Mouse (Mus musculus) heart, adult 9 months (tissue): ENCODE data around the gene Ostf1.

Experiments used
- DNase-seq, 2 experiments: peaks; one replicate each; pipeline ENCODE4 v3.0.0; 2022; ENCODE audit warnings: low spot score in 2 of 2

Gene Ostf1

GRCm38 (mm10) chr19:18568828-18569430 lies 62.7 kb downstream of the Ostf1 start:
- no peak for DNase-seq

GRCm38 (mm10) chr19:18567936-18568827 lies 63.4 kb downstream of the Ostf1 start:
- no peak for DNase-seq

GRCm38 (mm10) chr19:18567501-18567900 lies 64.1 kb downstream of the Ostf1 start:
- no peak for DNase-seq

- DNase-seq: no peak
Observed at GRCm38 (mm10) chr19:18557708-18558107, 73.9 kb downstream of the Ostf1 start.

DNA sequence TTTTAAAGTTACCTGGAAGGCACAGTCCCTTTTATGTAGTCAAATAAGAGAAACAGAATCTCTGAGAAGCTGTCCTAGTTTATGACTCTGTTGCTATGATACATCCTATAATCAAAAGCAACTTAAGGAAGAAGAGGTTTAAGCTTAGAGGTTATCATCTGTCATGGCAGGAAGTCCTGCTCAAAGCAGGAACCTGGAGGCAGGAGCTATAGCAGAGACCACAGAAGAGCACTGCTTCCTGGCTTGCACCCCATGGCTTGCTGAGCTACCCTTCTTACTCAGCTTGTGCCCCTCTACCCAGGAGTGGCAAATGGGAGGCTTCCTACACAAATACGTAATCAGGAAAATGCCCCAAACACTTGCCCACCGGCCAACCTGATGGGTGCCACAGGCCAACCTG lies 76.0 kb downstream of the Ostf1 start:
- DNase-seq: no peak

DNA sequence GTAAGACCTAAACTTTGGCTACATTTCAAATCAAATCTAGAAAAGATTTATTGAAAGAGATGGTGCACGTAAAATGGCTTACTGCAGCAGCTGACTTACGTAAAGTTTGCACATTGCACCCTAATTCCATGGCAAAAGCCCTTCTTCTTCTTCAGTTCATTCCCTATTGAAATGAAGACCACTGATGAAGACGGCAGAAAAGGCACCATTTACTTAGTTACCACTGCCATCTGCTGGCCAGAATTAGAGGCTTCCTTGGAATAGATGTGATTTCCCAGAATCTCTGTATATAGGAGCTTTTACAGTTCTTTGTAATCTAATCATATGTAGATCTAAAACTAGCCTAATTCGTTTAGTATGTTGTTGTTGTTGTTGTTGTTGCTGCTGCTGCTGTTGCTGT lies 83.0 kb downstream of the Ostf1 start:
- DNase-seq: peak in 1 of 2 experiments; percentile 58
